Mouse (Mus musculus) ES-Bruce4 (cell line): ENCODE measurements at regions not wholly inside any gene's neighbourhood (a gene's known extent, or its start where the extent isn't known, plus 50 kb on each side); places are given as distances from the start of the nearest gene placed in this dataset.

Source experiments
- H3K27ac ChIP-seq: 2 replicates; pipeline ENCODE4 v1.5.1; 2012; ENCODE audit warnings: low read length, inconsistent platforms; ENCODE audit not compliant: insufficient read depth
- H3K27me3 ChIP-seq: 2 replicates; pipeline ENCODE4 v1.6.1; 2012; ENCODE audit warnings: mild to moderate bottlenecking, low read length, inconsistent platforms; ENCODE audit not compliant: control insufficient read depth, poor library complexity, insufficient read depth, severe bottlenecking
- H3K36me3 ChIP-seq: 2 replicates; pipeline ENCODE4 v1.6.1; 2012; ENCODE audit warnings: inconsistent platforms, mild to moderate bottlenecking, low read length, moderate library complexity; ENCODE audit not compliant: control insufficient read depth, poor library complexity, insufficient read depth, severe bottlenecking
- H3K4me1 ChIP-seq: one replicate; pipeline ENCODE4 v1.8.1; 2011; ENCODE audit warnings: low read length; ENCODE audit not compliant: control insufficient read depth, insufficient read depth
- H3K4me3 ChIP-seq: 2 replicates; pipeline ENCODE4 v1.5.1; 2011; ENCODE audit warnings: low read depth, mild to moderate bottlenecking, low read length
- H3K9ac ChIP-seq: 2 replicates; pipeline ENCODE4 v1.6.1; 2012; ENCODE audit warnings: low read depth, mild to moderate bottlenecking, inconsistent platforms; ENCODE audit not compliant: poor library complexity, severe bottlenecking
- H3K9me3 ChIP-seq: replicated peaks from 2 replicates; pipeline ENCODE4 v1.6.1; 2012; ENCODE audit warnings: mild to moderate bottlenecking, low read length, inconsistent platforms; ENCODE audit not compliant: control insufficient read depth, poor library complexity, insufficient read depth, severe bottlenecking
- CTCF ChIP-seq: IDR thresholded peaks from one replicate; pipeline ENCODE4 v1.8.1; 2011; ENCODE audit warnings: low read depth, low read length
- EP300 ChIP-seq: IDR thresholded peaks from 2 replicates; pipeline ENCODE4 v1.6.1; 2011; ENCODE audit warnings: low read depth, low read length; ENCODE audit not compliant: insufficient read depth
- POLR2A ChIP-seq: IDR thresholded peaks from one replicate; pipeline ENCODE4 v1.8.1; 2011; ENCODE audit warnings: low read length; ENCODE audit not compliant: insufficient read depth

DNA sequence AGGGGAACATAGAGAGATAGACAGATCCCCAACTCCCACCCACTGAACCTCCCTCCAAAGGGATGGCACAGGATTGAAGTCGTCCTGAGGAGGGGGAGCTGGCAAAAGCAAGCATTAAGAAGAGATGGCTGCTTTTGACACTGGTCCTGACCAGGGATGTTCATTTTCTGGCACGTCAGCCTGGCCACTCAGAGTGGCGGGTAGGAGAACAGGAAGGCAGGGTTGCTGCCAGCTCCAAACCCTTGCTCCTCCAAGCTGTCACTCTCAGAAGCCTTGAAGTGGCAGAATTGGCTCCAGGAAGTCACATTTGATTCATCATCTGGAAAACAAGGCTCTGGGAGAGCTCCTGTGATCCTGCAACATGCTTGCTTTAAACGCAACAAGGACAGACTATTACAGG lies 94.8 kb upstream of the Sfswap start:
- H3K4me3 ChIP-seq, result no peak overlapping the region
- H3K27me3 ChIP-seq, result no peaks in the 10 kb centered on the region
- H3K9me3 ChIP-seq, result no peaks in the 10 kb centered on the region
- no peaks in the 10 kb centered on the region for H3K4me1 ChIP-seq
- H3K27ac ChIP-seq, result no peak overlapping the region
- no peaks in the 10 kb centered on the region for H3K36me3 ChIP-seq
- no peak overlapping the region for H3K9ac ChIP-seq
- TF ChIP-seq POLR2A, result no peak

DNA sequence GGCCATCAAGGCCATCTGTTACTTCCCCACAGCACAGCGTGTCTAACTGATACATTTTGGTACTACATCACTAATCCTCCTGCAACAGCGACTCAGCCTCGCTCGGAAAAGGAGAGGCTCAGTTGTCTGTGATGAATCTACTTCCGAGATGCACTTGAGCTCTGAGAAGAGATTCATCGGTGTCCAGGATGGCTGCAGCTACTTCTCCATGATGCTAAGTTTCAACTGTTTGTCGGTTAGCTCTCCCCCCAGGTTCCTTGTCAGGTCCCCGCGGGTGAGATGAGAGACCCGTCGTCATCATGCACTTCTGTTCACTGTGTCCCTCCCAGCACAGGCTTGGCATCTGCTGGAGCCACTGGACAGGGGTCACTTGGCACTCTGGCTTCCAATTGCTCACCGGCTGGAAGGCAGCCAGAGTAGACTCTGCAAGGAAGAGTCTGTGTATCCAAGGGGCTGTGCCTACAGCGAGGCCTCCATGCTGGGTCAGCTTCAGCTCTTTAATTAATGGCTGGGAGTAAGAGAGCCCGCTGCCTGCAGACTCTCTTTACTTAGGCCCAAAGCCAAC lies 91.5 kb upstream of the Sfswap start:
- TF ChIP-seq EP300 (no peak), POLR2A (no peak), CTCF (no peak)
- no peak overlapping the region for H3K9ac ChIP-seq
- no peaks in the 10 kb centered on the region for H3K9me3 ChIP-seq
- H3K36me3 ChIP-seq, result no peaks in the 10 kb centered on the region
- H3K27me3 ChIP-seq, result no peaks in the 10 kb centered on the region
- H3K4me1 ChIP-seq, result no peaks in the 10 kb centered on the region
- H3K27ac ChIP-seq, result no peak overlapping the region
- no peak overlapping the region for H3K4me3 ChIP-seq

DNA sequence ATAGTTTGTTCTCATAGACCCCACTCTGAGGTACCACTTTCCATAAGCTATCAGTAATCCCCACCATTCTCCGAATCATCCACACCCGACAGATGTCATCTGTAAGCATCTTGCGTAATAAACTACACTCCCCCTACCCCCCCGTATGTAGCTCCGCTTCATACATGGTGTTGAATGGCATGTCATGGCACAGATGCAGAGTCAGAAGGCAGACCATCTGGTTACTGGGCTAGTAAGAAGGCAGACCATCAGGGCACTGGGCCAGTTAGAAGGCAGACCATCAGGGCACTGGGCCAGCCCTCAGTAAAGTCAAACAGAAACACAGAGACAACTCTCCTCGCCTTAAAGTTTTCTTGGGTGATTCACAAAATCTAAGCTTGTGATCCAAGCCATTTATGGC lies 88.9 kb upstream of the Sfswap start:
- no peak overlapping the region for H3K9ac ChIP-seq
- H3K36me3 ChIP-seq, result no peaks in the 10 kb centered on the region
- no peak overlapping the region for H3K27ac ChIP-seq
- H3K4me3 ChIP-seq, result no peak overlapping the region
- no peaks in the 10 kb centered on the region for H3K9me3 ChIP-seq
- H3K27me3 ChIP-seq, result no peaks in the 10 kb centered on the region
- TF ChIP-seq EP300, result no peak
- TF ChIP-seq POLR2A, result no peak
- no peak for TF ChIP-seq CTCF
- H3K4me1 ChIP-seq, result no peaks in the 10 kb centered on the region

DNA sequence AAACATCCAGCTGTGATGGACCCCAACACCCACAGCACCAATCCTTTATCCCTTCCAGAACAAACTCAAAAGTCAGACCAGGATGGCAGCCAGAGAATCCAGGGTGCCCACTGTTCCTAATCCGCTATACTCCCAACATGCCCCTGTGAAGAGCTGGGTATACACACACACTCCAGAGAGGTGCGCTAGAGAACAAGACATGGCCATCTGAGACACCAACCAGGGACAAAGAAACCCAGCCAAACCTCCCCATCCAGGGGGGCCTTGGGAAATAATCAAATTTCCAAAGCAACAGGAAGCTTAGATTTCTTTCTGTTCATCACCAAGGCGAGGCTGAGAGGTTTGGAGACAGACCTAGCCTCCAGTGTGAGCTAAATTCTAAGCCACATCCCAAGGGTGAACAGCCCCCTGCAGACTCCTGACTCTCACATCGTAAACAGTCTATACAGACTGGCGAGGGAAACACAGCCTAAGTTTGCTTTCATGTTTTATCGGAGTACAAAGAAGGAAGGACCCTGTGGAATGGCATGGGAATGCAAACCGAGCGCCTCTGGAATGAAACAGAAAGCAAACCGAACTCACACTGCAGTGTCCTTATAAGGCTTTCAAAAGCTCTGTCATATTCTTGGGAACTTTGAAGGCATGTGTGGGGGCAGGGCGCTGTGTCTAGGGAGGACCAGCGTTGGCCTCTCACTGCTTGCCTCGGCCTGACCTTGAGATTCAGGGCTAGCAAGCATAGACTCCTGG lies 85.9 kb upstream of the Sfswap start:
- Histone ChIP-seq H3K4me3 (no peak overlapping the region), H3K27ac (no peak overlapping the region)

DNA sequence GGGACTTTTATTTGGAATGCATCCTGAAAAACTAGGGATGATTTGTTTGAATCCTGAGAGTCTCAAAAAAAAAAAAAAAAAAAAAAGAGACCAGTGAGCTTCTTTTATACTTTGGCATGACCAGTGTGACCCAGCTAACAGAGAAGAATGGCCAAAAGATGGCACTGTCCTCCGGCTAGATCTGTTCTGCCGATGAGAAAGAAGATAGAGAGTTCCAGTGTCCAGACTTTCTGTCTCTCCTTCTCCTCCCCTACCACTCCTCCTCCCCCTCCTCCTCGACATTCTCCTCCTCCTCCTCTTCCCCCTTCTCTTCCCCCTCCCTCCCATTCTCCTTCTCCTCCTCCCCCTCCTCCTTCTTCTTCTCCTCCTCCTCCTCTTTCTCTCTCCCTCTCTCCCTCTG lies 84.6 kb upstream of the Sfswap start:
- Histone ChIP-seq H3K4me3 (no peak overlapping the region), H3K4me1 (no peaks in the 10 kb centered on the region), H3K9me3 (no peaks in the 10 kb centered on the region), H3K27me3 (no peaks in the 10 kb centered on the region), H3K27ac (no peak overlapping the region), H3K36me3 (no peaks in the 10 kb centered on the region), H3K9ac (no peak overlapping the region)
- no peak for TF ChIP-seq EP300
- no peak for TF ChIP-seq CTCF
- TF ChIP-seq POLR2A, result no peak

More for the DNA sequence above, 85.9 kb upstream of the Sfswap start:
- Histone ChIP-seq H3K4me1 (no peaks in the 10 kb centered on the region), H3K27me3 (no peaks in the 10 kb centered on the region), H3K9me3 (no peaks in the 10 kb centered on the region), H3K9ac (no peak overlapping the region), H3K36me3 (no peaks in the 10 kb centered on the region)
- TF ChIP-seq CTCF (no peak), POLR2A (no peak), EP300 (no peak)

DNA sequence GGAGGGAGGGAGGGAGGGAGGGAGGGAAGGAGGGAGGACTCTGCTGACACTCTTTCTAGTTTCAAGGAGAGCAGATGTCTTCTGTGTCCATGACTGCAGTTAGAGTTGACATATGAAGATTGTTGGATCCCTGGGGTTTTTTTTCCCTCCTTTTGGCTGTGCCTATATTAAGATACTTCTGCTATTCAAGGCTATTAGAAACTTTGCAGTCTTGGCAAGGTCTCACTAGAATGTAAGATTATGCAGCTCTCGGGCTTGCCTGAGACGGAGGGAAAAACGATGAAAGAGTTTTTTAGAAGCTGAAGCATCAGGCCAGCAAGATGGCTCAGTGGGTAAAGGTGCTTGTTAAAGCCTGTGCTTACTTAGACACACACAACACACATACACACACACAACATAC lies 83.5 kb upstream of the Sfswap start:
- Histone ChIP-seq H3K4me1 (no peaks in the 10 kb centered on the region), H3K9me3 (no peaks in the 10 kb centered on the region), H3K27ac (no peak overlapping the region), H3K9ac (no peak overlapping the region), H3K27me3 (no peaks in the 10 kb centered on the region), H3K36me3 (no peaks in the 10 kb centered on the region), H3K4me3 (no peak overlapping the region)
- TF ChIP-seq CTCF, result no peak
